Mouse (Mus musculus) neural tube, embryonic 13.5 days (tissue): Measurements from ENCODE around the gene Cip2a. TPM values are rescaled to one million over a fixed set of nuclear protein-coding genes. Genes with fewer than 3 reads are reported as not detected.

ENCODE experiments used
- ATAC-seq: fragments of 200-750 bp; cut with Nextera tagmentation; 2 replicates; pipeline ENCODE4 v1.8.0; 2017; ENCODE audit warnings: low read depth, mild to moderate bottlenecking, moderate TSS enrichment, moderate library complexity
- H3K27ac ChIP-seq: fragments of 300-500 bp; sonication (generic); replicated peaks from 2 replicates; pipeline ENCODE4 v1.5.1; 2015; ENCODE audit warnings: moderate library complexity, mild to moderate bottlenecking, inconsistent platforms
- H3K27me3 ChIP-seq: fragments of 300-500 bp; sonication (generic); 2 replicates; pipeline ENCODE4 v1.6.1; 2015; ENCODE audit warnings: mild to moderate bottlenecking, inconsistent platforms
- H3K36me3 ChIP-seq: fragments of 300-500 bp; sonication (generic); 2 replicates; pipeline ENCODE4 v1.6.1; 2015; ENCODE audit warnings: mild to moderate bottlenecking, inconsistent platforms
- H3K4me1 ChIP-seq: fragments of 300-500 bp; sonication (generic); replicated peaks from 2 replicates; pipeline ENCODE4 v1.6.1; 2015; ENCODE audit warnings: inconsistent platforms
- H3K4me2 ChIP-seq: fragments of 300-500 bp; sonication (generic); 2 replicates; pipeline ENCODE4 v1.6.1; 2015; ENCODE audit warnings: inconsistent platforms, mild to moderate bottlenecking, moderate library complexity
- H3K4me3 ChIP-seq: fragments of 300-500 bp; sonication (generic); 2 replicates; pipeline ENCODE4 v1.5.1; 2015; ENCODE audit warnings: mild to moderate bottlenecking, inconsistent platforms
- H3K9ac ChIP-seq: fragments of 300-500 bp; sonication (generic); 2 replicates; pipeline ENCODE4 v1.6.1; 2015; ENCODE audit warnings: moderate library complexity, mild to moderate bottlenecking, inconsistent platforms
- H3K9me3 ChIP-seq: fragments of 300-500 bp; sonication (generic); 2 replicates; pipeline ENCODE4 v1.6.1; 2016; ENCODE audit warnings: inconsistent platforms
- WGBS: fragments of 180-500 bp; shearing (Covaris S2); methylation state at CpG from one replicate; pipeline ENCODE4 v1.1.7; 2015; 5-methylcytosine and 5-hydroxymethylcytosine counted together
- polyA plus RNA-seq: library from polyadenylated mRNA; unstranded; fragments of >200 nt; fragmentation: Nextera tagmentation; extraction: Ambion mirVana; gene quantifications from 2 replicates; pipeline ENCODE4 v1.2.1, GENCODE M21; 2015

Gene Cip2a
- polyA plus RNA-seq, 1 experiment from 2014 or later: 6.2 TPM

- H3K4me2 ChIP-seq: no peak overlapping the region
- no peaks in the 10 kb centered on the region for H3K9me3 ChIP-seq
- H3K9ac ChIP-seq: no peak overlapping the region
- H3K27me3 ChIP-seq: no peaks in the 10 kb centered on the region
- no peak overlapping the region for H3K27ac ChIP-seq
- no peak overlapping the region for H3K4me3 ChIP-seq
- H3K36me3 ChIP-seq: no peaks in the 10 kb centered on the region
- no peaks in the 10 kb centered on the region for H3K4me1 ChIP-seq
- ATAC-seq: no peak
- WGBS: 81% methylated on average over 4 of the region's 4 CpGs
Observed at GRCm38 (mm10) chr16:49035852-49036251, 41.9 kb downstream of the Cip2a start.

GRCm38 (mm10) chr16:49037771-49038170 lies 43.8 kb downstream of the Cip2a start:
- Histone ChIP-seq H3K4me2 (no peak overlapping the region), H3K27ac (no peak overlapping the region), H3K9me3 (no peaks in the 10 kb centered on the region), H3K27me3 (no peaks in the 10 kb centered on the region), H3K4me3 (no peak overlapping the region), H3K4me1 (no peaks in the 10 kb centered on the region), H3K9ac (no peak overlapping the region), H3K36me3 (no peaks in the 10 kb centered on the region)
- WGBS: 81% methylated on average over 4 of the region's 4 CpGs
- no peak for ATAC-seq

GRCm38 (mm10) chr16:49040554-49041221 lies 46.7 kb downstream of the Cip2a start:
- Histone ChIP-seq H3K27ac (no peak overlapping the region), H3K9ac (no peak overlapping the region), H3K27me3 (no peaks in the 10 kb centered on the region), H3K4me2 (no peak overlapping the region), H3K36me3 (no peaks in the 10 kb centered on the region), H3K4me3 (no peak overlapping the region), H3K4me1 (no peaks in the 10 kb centered on the region), H3K9me3 (no peaks in the 10 kb centered on the region)
- 84% methylated on average over 3 of the region's 3 CpGs for WGBS
- ATAC-seq: no peak

GRCm38 (mm10) chr16:49049214-49049613 lies 55.2 kb downstream of the Cip2a start:
- Histone ChIP-seq H3K9ac (no peak overlapping the region), H3K4me1 (no peaks in the 10 kb centered on the region), H3K36me3 (no peaks in the 10 kb centered on the region), H3K4me3 (no peak overlapping the region), H3K27me3 (no peaks in the 10 kb centered on the region), H3K4me2 (no peak overlapping the region), H3K9me3 (no peaks in the 10 kb centered on the region), H3K27ac (no peak overlapping the region)
- ATAC-seq: no peak

- Histone ChIP-seq H3K4me3 (no peak within 1 kb of the TSS), H3K36me3 (no peaks in the 10 kb centered on the region), H3K4me2 (no peak within 1 kb of the TSS), H3K9ac (no peak within 1 kb of the TSS), H3K27ac (no peak within 1 kb of the TSS), H3K4me1 (no peaks in the 10 kb centered on the region), H3K27me3 (no peaks in the 10 kb centered on the region), H3K9me3 (no peaks in the 10 kb centered on the region)
- no peak for ATAC-seq
- WGBS: 93% methylated on average over 1 of the region's 1 CpGs
Observed at GRCm38 (mm10) chr16:49057186-49057585, 63.2 kb downstream of the Cip2a start, which contains the start of gene Myh15. Gene Myh15, plus strand, starts transcription at chr16:49057486.

Other genes with a start within 250 kb of the Cip2a start
- not detected in 2 replicates for gene Trat1, start 222.2 kb upstream of the Cip2a start, polyA plus RNA-seq
- not detected in 2 replicates for gene Retnlb, start 177.3 kb upstream of the Cip2a start, polyA plus RNA-seq
- not detected in 2 replicates for gene Retnla, start 151.6 kb upstream of the Cip2a start, polyA plus RNA-seq
- 0.47 TPM in 1 of 2 replicates, not detected in the other for gene Retnlg, start 121.6 kb upstream of the Cip2a start, polyA plus RNA-seq
- gene Dzip3, start within 50 bp of the Cip2a start, polyA plus RNA-seq: 48.2 and 50.1 TPM in 2 replicates
- 0.06 TPM in 2 replicates for gene Myh15, start 63.3 kb downstream of the Cip2a start, polyA plus RNA-seq